Mouse (Mus musculus) midbrain, postnatal 0 days (tissue): ENCODE data around the gene Mief1. TPM values are rescaled to one million over a fixed set of nuclear protein-coding genes. Genes with fewer than 3 reads are reported as not detected.

Experiments used
- ATAC-seq: fragments of 200-750 bp; cut with Nextera tagmentation; 2 replicates; pipeline ENCODE4 v1.8.0; 2017; ENCODE audit warnings: moderate number of reproducible peaks, mild to moderate bottlenecking, moderate TSS enrichment, moderate library complexity; ENCODE audit not compliant: low FRiP score
- DNase-seq: peaks from one replicate; pipeline ENCODE4 v3.0.0-alpha.2; 2015; ENCODE audit warnings: low spot score
- H3K27ac ChIP-seq: fragments of 300-500 bp; sonication (generic); 2 replicates; pipeline ENCODE4 v1.5.1; 2014; ENCODE audit warnings: low read depth, mild to moderate bottlenecking, low read length, mixed read lengths
- H3K27me3 ChIP-seq: fragments of 300-500 bp; sonication (generic); 2 replicates; pipeline ENCODE4 v1.6.1; 2014; ENCODE audit warnings: low read length, control low read depth, mixed read lengths; ENCODE audit not compliant: insufficient read depth
- H3K36me3 ChIP-seq: fragments of 300-500 bp; sonication (generic); 2 replicates; pipeline ENCODE4 v1.6.1; 2014; ENCODE audit warnings: low read length, control low read depth, mixed read lengths; ENCODE audit not compliant: insufficient read depth
- H3K4me1 ChIP-seq: fragments of 300-500 bp; sonication (generic); 2 replicates; pipeline ENCODE4 v1.6.1; 2014; ENCODE audit warnings: mild to moderate bottlenecking, control low read depth, antibody characterized with exemption, low read length, mixed read lengths; ENCODE audit not compliant: insufficient read depth
- H3K4me2 ChIP-seq: fragments of 300-500 bp; sonication (generic); 2 replicates; pipeline ENCODE4 v1.6.1; 2014; ENCODE audit warnings: low read depth, mild to moderate bottlenecking, low read length, mixed read lengths; ENCODE audit not compliant: poor library complexity, severe bottlenecking
- H3K4me3 ChIP-seq: fragments of 300-500 bp; sonication (generic); 2 replicates; pipeline ENCODE4 v1.5.1; 2014; ENCODE audit warnings: low read depth, mild to moderate bottlenecking, low read length, moderate library complexity
- H3K9ac ChIP-seq: fragments of 300-500 bp; sonication (generic); replicated peaks from 2 replicates; pipeline ENCODE4 v1.6.1; 2014; ENCODE audit warnings: mild to moderate bottlenecking, low read length, moderate library complexity, mixed read lengths; ENCODE audit not compliant: poor library complexity, severe bottlenecking
- H3K9me3 ChIP-seq: fragments of 300-500 bp; sonication (generic); 2 replicates; pipeline ENCODE4 v1.6.1; 2016; ENCODE audit warnings: low read length, control low read depth
- CTCF ChIP-seq: IDR thresholded peaks from 2 replicates; pipeline ENCODE4 v1.5.1; 2016; ENCODE audit warnings: antibody characterized with exemption, mild to moderate bottlenecking
- WGBS: fragments of 180-500 bp; shearing (Covaris S2); extraction: QIAGEN DNeasy Blood & Tissue Kit; methylation state at CpG from one replicate; pipeline ENCODE4 v1.1.7; 2014; 5-methylcytosine and 5-hydroxymethylcytosine counted together
- polyA plus RNA-seq: library from polyadenylated mRNA; unstranded; fragments of >200 nt; fragmentation: Nextera tagmentation; extraction: Ambion mirVana; gene quantifications from 2 replicates; pipeline ENCODE4 v1.2.1, GENCODE M21; 2015
- total RNA-seq: library from RNA; depleted of rRNA; stranded (reverse); fragments of >200 nt; gene quantifications from 2 replicates; pipeline ENCODE4 v1.2.3, GENCODE M21; 2014; rRNA removed

The Mief1 gene
- total and polyA plus RNA-seq, 2 experiments from 2014 or later, result 21.9 to 46.3 TPM

- Histone ChIP-seq H3K9ac (no peak overlapping the region), H3K4me1 (no peaks in the 10 kb centered on the region), H3K36me3 (0 out of 2 replicates have a peak, but pooled peaks cover 3% of the 10 kb centered on the region), H3K4me2 (no peak overlapping the region), H3K9me3 (no peaks in the 10 kb centered on the region), H3K27ac (no peak overlapping the region), H3K27me3 (no peaks in the 10 kb centered on the region), H3K4me3 (no peak overlapping the region)
- TF ChIP-seq CTCF, result peak; percentile 45
- no peak for DNase-seq
- ATAC-seq, result no peak
- 100% methylated on average over 1 of the region's 1 CpGs for WGBS
Observed at GRCm38 (mm10) chr15:80297146-80297545, 63.3 kb downstream of the Mief1 start.

Other genes with a start within 250 kb of the Mief1 start
- 20.5 and 24.4 TPM in 2 replicates for gene Pdgfb, start 219.0 kb upstream of the Mief1 start, total RNA-seq
- gene Pdgfb, start 219.0 kb upstream of the Mief1 start, polyA plus RNA-seq, result 8.7 and 9.2 TPM in 2 replicates
- gene Syngr1, start 142.7 kb upstream of the Mief1 start, total RNA-seq, result 162 and 220 TPM in 2 replicates
- gene Syngr1, start 142.7 kb upstream of the Mief1 start, polyA plus RNA-seq, result 81.5 and 88.5 TPM in 2 replicates
- gene Rpl3, start 142.2 kb upstream of the Mief1 start, total RNA-seq, result 511 and 632 TPM in 2 replicates
- gene Rpl3, start 142.2 kb upstream of the Mief1 start, polyA plus RNA-seq, result 500 and 515 TPM in 2 replicates
- 43.5 and 58.5 TPM in 2 replicates for gene Tab1, start 100.9 kb upstream of the Mief1 start, total RNA-seq
- gene Tab1, start 100.9 kb upstream of the Mief1 start, polyA plus RNA-seq, result 23.6 and 27.9 TPM in 2 replicates
- 101 and 103 TPM in 2 replicates for gene Mgat3, start 60.3 kb upstream of the Mief1 start, total RNA-seq
- gene Mgat3, start 60.3 kb upstream of the Mief1 start, polyA plus RNA-seq, result 13.3 and 14.4 TPM in 2 replicates
- not detected in 2 replicates for gene AC140267.1, start 1.8 kb downstream of the Mief1 start, total RNA-seq
- gene AC140267.1, start 1.8 kb downstream of the Mief1 start, polyA plus RNA-seq, result 5.1 and 5.6 TPM in 2 replicates
- 151 and 168 TPM in 2 replicates for gene Atf4, start 21.2 kb downstream of the Mief1 start, total RNA-seq
- 107 and 110 TPM in 2 replicates for gene Atf4, start 21.2 kb downstream of the Mief1 start, polyA plus RNA-seq
- gene Rps19bp1, start 30.3 kb downstream of the Mief1 start, total RNA-seq, result 34.5 and 43.8 TPM in 2 replicates
- 86.9 and 87.1 TPM in 2 replicates for gene Rps19bp1, start 30.3 kb downstream of the Mief1 start, polyA plus RNA-seq
- 14.6 and 23.2 TPM in 2 replicates for gene Cacna1i, start 53.2 kb downstream of the Mief1 start, total RNA-seq
- 0.65 and 1.1 TPM in 2 replicates for gene Cacna1i, start 53.2 kb downstream of the Mief1 start, polyA plus RNA-seq